Mouse (Mus musculus) heart, postnatal 0 days (tissue): ENCODE measurements around the gene Prdm16. TPM values are rescaled to one million over a fixed set of nuclear protein-coding genes. Genes with fewer than 3 reads are reported as not detected.

Experiments
- ATAC-seq: fragments of 200-750 bp; cut with Nextera tagmentation; 2 replicates; pipeline ENCODE4 v1.8.0; 2017; ENCODE audit warnings: low read depth, moderate number of reproducible peaks, moderate library complexity; ENCODE audit not compliant: insufficient read depth
- DNase-seq: peaks from one replicate; pipeline ENCODE4 v3.0.0-alpha.2; 2016; ENCODE audit warnings: low spot score
- H3K27ac ChIP-seq: fragments of 300-500 bp; sonication (generic); 2 replicates; pipeline ENCODE4 v1.5.1; 2014; ENCODE audit warnings: low read depth, mild to moderate bottlenecking
- H3K27me3 ChIP-seq: fragments of 300-500 bp; sonication (generic); 2 replicates; pipeline ENCODE4 v1.6.1; 2014; ENCODE audit warnings: low read length, mixed read lengths; ENCODE audit not compliant: control insufficient read depth, insufficient read depth
- H3K36me3 ChIP-seq: fragments of 300-500 bp; sonication (generic); replicated peaks from 2 replicates; pipeline ENCODE4 v1.6.1; 2014; ENCODE audit warnings: low read length, mixed read lengths; ENCODE audit not compliant: control insufficient read depth, insufficient read depth
- H3K4me1 ChIP-seq: fragments of 300-500 bp; sonication (generic); 2 replicates; pipeline ENCODE4 v1.6.1; 2014; ENCODE audit warnings: antibody characterized with exemption; ENCODE audit not compliant: control insufficient read depth, insufficient read depth
- H3K4me2 ChIP-seq: fragments of 300-500 bp; sonication (generic); 2 replicates; pipeline ENCODE4 v1.6.1; 2014; ENCODE audit warnings: low read depth, mild to moderate bottlenecking, low read length, moderate library complexity
- H3K4me3 ChIP-seq: fragments of 300-500 bp; sonication (generic); 2 replicates; pipeline ENCODE4 v1.5.1; 2014; ENCODE audit warnings: low read depth, low read length
- H3K9ac ChIP-seq: fragments of 300-500 bp; sonication (generic); replicated peaks from 2 replicates; pipeline ENCODE4 v1.6.1; 2014; ENCODE audit warnings: low read depth, low read length, mixed read lengths
- H3K9me3 ChIP-seq: fragments of 300-500 bp; sonication (generic); replicated peaks from 2 replicates; pipeline ENCODE4 v1.6.1; 2016; ENCODE audit warnings: low read length; ENCODE audit not compliant: control insufficient read depth
- CTCF ChIP-seq: IDR thresholded peaks from 2 replicates; pipeline ENCODE4 v1.5.1; 2016; ENCODE audit warnings: antibody characterized with exemption, control low read depth, low read depth
- EP300 ChIP-seq: IDR thresholded peaks from 2 replicates; pipeline ENCODE4 v1.6.1; 2016; ENCODE audit warnings: antibody characterized with exemption, low read depth
- WGBS: fragments of 180-500 bp; shearing (Covaris S2); extraction: QIAGEN DNeasy Blood & Tissue Kit; methylation state at CpG from one replicate; pipeline ENCODE4 v1.1.7; 2014; 5-methylcytosine and 5-hydroxymethylcytosine counted together
- polyA plus RNA-seq: library from polyadenylated mRNA; unstranded; fragments of >200 nt; fragmentation: Nextera tagmentation; extraction: Ambion mirVana; gene quantifications from 2 replicates; pipeline ENCODE4 v1.2.1, GENCODE M21; 2015
- total RNA-seq: library from RNA; depleted of rRNA; stranded (reverse); fragments of >200 nt; gene quantifications from 2 replicates; pipeline ENCODE4 v1.2.3, GENCODE M21; 2014; ENCODE audit warnings: low replicate concordance

The Prdm16 gene
- total and polyA plus RNA-seq, 2 experiments from 2014 or later, result 9.3 to 14.7 TPM

GRCm38 (mm10) chr4:154630763-154631162 lies 5.9 kb downstream of the Prdm16 start:
- TF ChIP-seq CTCF, result no peak
- no peak for TF ChIP-seq EP300
- Histone ChIP-seq H3K4me3 (no peak overlapping the region), H3K9me3 (no peaks in the 10 kb centered on the region), H3K9ac (no peak overlapping the region), H3K4me1 (peaks cover 33% of the 10 kb centered on the region), H3K27me3 (peaks cover 28% of the 10 kb centered on the region), H3K4me2 (no peak overlapping the region), H3K27ac (no peak overlapping the region), H3K36me3 (no peaks in the 10 kb centered on the region)
- 45% methylated on average over 3 of the region's 3 CpGs for WGBS
- no peak for ATAC-seq
- no peak for DNase-seq

- no peaks in the 10 kb centered on the region for H3K36me3 ChIP-seq
- no peak for ATAC-seq
Measured at GRCm38 (mm10) chr4:154627419-154628142, 9.1 kb downstream of the Prdm16 start.

GRCm38 (mm10) chr4:154626282-154626681 lies 10.4 kb downstream of the Prdm16 start:
- Histone ChIP-seq H3K9me3 (no peaks in the 10 kb centered on the region), H3K9ac (no peak overlapping the region), H3K36me3 (no peaks in the 10 kb centered on the region), H3K27ac (peak overlapping the region; percentile 38), H3K4me3 (no peak overlapping the region), H3K27me3 (0 out of 2 replicates have a peak, but pooled peaks cover 5% of the 10 kb centered on the region), H3K4me2 (no peak overlapping the region), H3K4me1 (peaks cover 53% of the 10 kb centered on the region)
- 40% methylated on average over 2 of the region's 2 CpGs for WGBS
- ATAC-seq (peak; percentile 48; the same call in 1 of the 2 replicates), DNase-seq (no peak)
- TF ChIP-seq EP300 (no peak), CTCF (no peak)

More at GRCm38 (mm10) chr4:154627419-154628142, 9.1 kb downstream of the Prdm16 start:
- peak overlapping the region; percentile 34; the same call in 1 of the 2 replicates for H3K27ac ChIP-seq
- H3K4me3 ChIP-seq, result no peak overlapping the region
- no peak for TF ChIP-seq EP300
- TF ChIP-seq CTCF, result no peak
- H3K9ac ChIP-seq, result no peak overlapping the region
- H3K4me1 ChIP-seq, result peaks cover 50% of the 10 kb centered on the region
- no peaks in the 10 kb centered on the region for H3K9me3 ChIP-seq
- 69% methylated on average over 5 of the region's 5 CpGs for WGBS
- H3K27me3 ChIP-seq, result peaks cover 13% of the 10 kb centered on the region; the same call in 1 of the 2 replicates
- no peak for DNase-seq
- H3K4me2 ChIP-seq, result no peak overlapping the region

GRCm38 (mm10) chr4:154625710-154626109 lies 11.0 kb downstream of the Prdm16 start:
- no peak for DNase-seq
- Histone ChIP-seq H3K36me3 (no peaks in the 10 kb centered on the region), H3K9me3 (no peaks in the 10 kb centered on the region), H3K27me3 (0 out of 2 replicates have a peak, but pooled peaks cover under 1% of the 10 kb centered on the region), H3K9ac (no peak overlapping the region), H3K27ac (peak overlapping the region; percentile 38; the same call in 1 of the 2 replicates), H3K4me2 (no peak overlapping the region), H3K4me3 (no peak overlapping the region), H3K4me1 (peaks cover 47% of the 10 kb centered on the region)
- no peak for ATAC-seq
- WGBS, result 56% methylated on average over 14 of the region's 14 CpGs
- TF ChIP-seq EP300 (no peak), CTCF (no peak)

GRCm38 (mm10) chr4:154623241-154623640 lies 13.4 kb downstream of the Prdm16 start:
- Histone ChIP-seq H3K27me3 (no peaks in the 10 kb centered on the region), H3K4me1 (peaks cover 53% of the 10 kb centered on the region), H3K27ac (no peak overlapping the region), H3K9ac (no peak overlapping the region), H3K4me3 (no peak overlapping the region), H3K9me3 (no peaks in the 10 kb centered on the region), H3K36me3 (no peaks in the 10 kb centered on the region), H3K4me2 (no peak overlapping the region)
- ATAC-seq (0 out of 2 replicates have a peak, but pooled peaks have one; percentile 15), DNase-seq (no peak)
- 54% methylated on average over 3 of the region's 3 CpGs for WGBS
- TF ChIP-seq EP300 (no peak), CTCF (no peak)

- TF ChIP-seq EP300 (no peak), CTCF (no peak)
- peaks cover 48% of the 10 kb centered on the region for H3K4me1 ChIP-seq
- no peak overlapping the region for H3K4me3 ChIP-seq
Measured at GRCm38 (mm10) chr4:154622521-154622920, 14.2 kb downstream of the Prdm16 start.

More at GRCm38 (mm10) chr4:154622521-154622920, 14.2 kb downstream of the Prdm16 start:
- Histone ChIP-seq H3K9ac (no peak overlapping the region), H3K36me3 (no peaks in the 10 kb centered on the region), H3K27me3 (no peaks in the 10 kb centered on the region), H3K9me3 (no peaks in the 10 kb centered on the region), H3K27ac (no peak overlapping the region), H3K4me2 (no peak overlapping the region)
- WGBS, result 92% methylated on average over 4 of the region's 4 CpGs
- ATAC-seq (no peak), DNase-seq (no peak)
